Mouse (Mus musculus) Patski (cell line): ENCODE data around the gene Ints4. TPM values are rescaled to one million over a fixed set of nuclear protein-coding genes. Genes with fewer than 3 reads are reported as not detected.
A peak's percentile ranks its signal among the peaks of the same experiment; 100 is the strongest.

Experiments used
- ATAC-seq: fragments of 100-300 bp; one replicate; pipeline ENCODE4 v1.8.0; 2021
- CTCF ChIA-PET: fragments of 350-600 bp; sonication (Branson Sonifier 250); formaldehyde crosslinking; loops from one replicate; lab custom pipeline; 2022; ENCODE audit warnings: inconsistent platforms; lab: Charles Lee
- POLR2A ChIA-PET: fragments of 350-600 bp; sonication (Branson Sonifier 250); formaldehyde crosslinking; loops from one replicate; lab custom pipeline; 2022; ENCODE audit warnings: antibody characterized with exemption, inconsistent platforms; lab: Charles Lee
- DNase-seq: peaks from one replicate; pipeline ENCODE4 v3.0.0-alpha.2; 2011; ENCODE audit warnings: low read depth, low spot score
- H3K27me3 ChIP-seq: fragments of 371-371 bp; one replicate; pipeline ENCODE4 v1.5.1; 2021
- CTCF ChIP-seq: fragments of 100-300 bp; IDR thresholded peaks from one replicate; pipeline ENCODE4 v1.5.1; 2021
- in situ Hi-C: fragments of 300-500 bp; cut with MboI; formaldehyde crosslinking; loops from 3 replicates; pipeline ENCODE4 v1.11.1; 2018; ENCODE audit warnings: low pct_unique_long_range_greater_than_20kb, mixed read lengths
- polyA plus RNA-seq: library from polyadenylated mRNA; unstranded; gene quantifications from one replicate; pipeline ENCODE4 v1.2.3, GENCODE M21; 2021

The Ints4 gene
- polyA plus RNA-seq, 1 experiment from 2014 or later, result 42.6 TPM

- TF ChIP-seq CTCF, result no peak
- POLR2A ChIA-PET, result interaction anchor here (0.7 kb wide), 1 partner anchor 29 kb away, joined by 3 read pairs; no protein-coding TSS in a partner anchor
- DNase-seq (no peak), ATAC-seq (no peak)
- H3K27me3 ChIP-seq, result no peaks in the 10 kb centered on the region
- CTCF ChIA-PET, result interaction anchor here (0.9 to 2.0 kb wide), 4 partner anchors 12 to 90 kb away, joined by 3 to 9 read pairs (median 3); no protein-coding TSS in a partner anchor
- in situ Hi-C loops, result no loop called here
Measured at GRCm38 (mm10) chr7:97514786-97515185, 34.0 kb downstream of the Ints4 start.

DNA sequence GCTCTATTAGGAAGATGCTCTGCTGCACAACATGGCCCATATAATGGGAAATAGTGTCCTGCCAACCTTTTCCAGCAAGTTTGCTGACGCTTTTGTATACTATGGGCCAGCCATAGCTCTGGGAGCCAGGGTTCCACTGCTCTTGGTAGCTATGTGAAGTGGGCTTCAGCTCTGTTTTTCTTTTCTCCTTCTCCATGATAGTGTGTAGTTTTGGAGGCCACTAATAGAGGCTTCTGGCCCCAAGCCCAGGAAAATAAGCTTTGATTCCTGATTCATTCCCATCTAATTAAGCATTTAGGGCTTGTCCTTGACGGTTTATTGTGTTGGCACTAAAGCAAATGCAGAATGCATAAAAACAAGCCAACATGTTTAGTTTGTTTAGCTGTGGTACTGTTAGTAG, 39.2 kb downstream of the Ints4 start:
- no peaks in the 10 kb centered on the region for H3K27me3 ChIP-seq
- TF ChIP-seq CTCF, result no peak
- ATAC-seq (no peak), DNase-seq (no peak)
- POLR2A ChIA-PET, result no interaction called here
- CTCF ChIA-PET, result interaction anchor here (1.5 kb wide), 1 partner anchor 18 kb away, joined by 4 read pairs; no protein-coding TSS in a partner anchor
- in situ Hi-C loops, result no loop called here

- CTCF ChIA-PET, result no interaction called here
- ATAC-seq (no peak), DNase-seq (no peak)
- H3K27me3 ChIP-seq, result no peaks in the 10 kb centered on the region
- no peak for TF ChIP-seq CTCF
- POLR2A ChIA-PET, result no interaction called here
- in situ Hi-C loops, result no loop called here
Measured at GRCm38 (mm10) chr7:97535531-97535930, 54.8 kb downstream of the Ints4 start.

DNA sequence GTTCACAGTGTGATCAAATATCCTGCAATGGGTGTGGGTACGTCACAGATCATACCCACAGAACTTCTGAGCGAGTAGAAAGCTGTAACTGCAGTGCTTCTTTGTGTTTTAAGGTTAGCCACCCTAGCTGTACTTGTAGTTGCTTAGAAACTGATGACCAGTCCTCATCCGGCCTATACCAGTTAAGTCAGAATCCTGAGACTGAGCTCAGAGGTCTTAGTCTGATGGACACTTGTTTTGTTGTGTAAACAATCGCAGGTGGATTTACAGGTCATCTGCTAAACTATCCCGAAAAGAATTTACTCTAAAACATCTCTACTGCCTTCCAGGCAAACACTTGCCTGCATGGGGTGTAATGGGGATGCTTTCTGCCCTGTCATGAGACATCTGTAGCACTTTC, 55.8 kb downstream of the Ints4 start:
- TF ChIP-seq CTCF, result no peak
- ATAC-seq (no peak), DNase-seq (no peak)
- ChIA-PET CTCF (interaction anchor here (1.4 kb wide), 1 partner anchor 17 kb away, joined by 4 read pairs; no protein-coding TSS in a partner anchor), POLR2A (no interaction called here)
- no peaks in the 10 kb centered on the region for H3K27me3 ChIP-seq
- in situ Hi-C loops, result no loop called here

DNA sequence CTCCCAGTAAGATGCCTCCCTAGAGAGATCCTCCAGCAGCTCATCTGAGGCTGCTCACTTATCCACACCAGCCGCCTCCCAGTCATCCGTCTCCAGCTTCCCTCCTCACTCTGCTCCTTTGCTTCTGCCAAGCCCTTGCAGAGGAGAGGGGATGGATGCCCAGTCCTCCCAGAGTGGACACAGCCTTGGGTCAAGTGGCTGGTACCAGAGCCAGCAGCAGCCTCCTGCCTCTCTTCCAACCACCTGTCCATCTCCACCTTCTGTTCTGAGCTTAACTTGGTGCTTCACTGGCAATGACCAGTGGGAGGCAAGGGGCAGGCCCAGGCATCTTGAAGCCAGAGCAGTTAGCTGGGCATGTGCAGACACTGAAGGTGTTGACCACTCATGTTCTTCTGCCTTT, 65.7 kb downstream of the Ints4 start:
- ATAC-seq (no peak), DNase-seq (no peak)
- ChIA-PET CTCF (no interaction called here), POLR2A (no interaction called here)
- TF ChIP-seq CTCF, result no peak
- in situ Hi-C loops, result no loop called here
- H3K27me3 ChIP-seq, result no peaks in the 10 kb centered on the region

GRCm38 (mm10) chr7:97549301-97549700, 68.5 kb downstream of the Ints4 start:
- ATAC-seq, result no peak
- no peak for TF ChIP-seq CTCF
- in situ Hi-C loops, result no loop called here
- no peak for DNase-seq
- ChIA-PET CTCF (no interaction called here), POLR2A (no interaction called here)
- no peaks in the 10 kb centered on the region for H3K27me3 ChIP-seq

DNA sequence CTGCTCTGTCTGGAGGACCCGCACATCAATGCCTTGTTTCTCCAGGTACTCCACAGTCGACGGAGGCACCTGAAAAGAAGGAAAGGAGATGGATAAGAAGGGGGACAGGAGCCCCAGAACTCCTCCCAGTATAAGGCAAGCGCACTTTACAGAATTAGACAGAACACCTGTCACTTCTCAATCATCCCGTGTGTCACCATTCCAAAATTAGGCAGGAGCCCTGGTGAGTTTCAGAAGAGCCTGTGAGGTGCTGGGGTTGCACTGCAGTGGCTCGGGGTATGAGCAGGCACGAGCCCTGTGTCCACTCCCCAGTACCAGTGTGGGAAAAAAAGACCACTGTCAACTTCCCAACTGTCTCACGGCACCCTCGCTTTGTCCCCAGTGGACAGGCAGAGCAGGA, 69.9 kb downstream of the Ints4 start:
- H3K27me3 ChIP-seq, result no peaks in the 10 kb centered on the region
- POLR2A ChIA-PET, result no interaction called here
- DNase-seq, result no peak
- ATAC-seq, result no peak
- no peak for TF ChIP-seq CTCF
- in situ Hi-C loops, result no loop called here
- CTCF ChIA-PET, result no interaction called here

DNA sequence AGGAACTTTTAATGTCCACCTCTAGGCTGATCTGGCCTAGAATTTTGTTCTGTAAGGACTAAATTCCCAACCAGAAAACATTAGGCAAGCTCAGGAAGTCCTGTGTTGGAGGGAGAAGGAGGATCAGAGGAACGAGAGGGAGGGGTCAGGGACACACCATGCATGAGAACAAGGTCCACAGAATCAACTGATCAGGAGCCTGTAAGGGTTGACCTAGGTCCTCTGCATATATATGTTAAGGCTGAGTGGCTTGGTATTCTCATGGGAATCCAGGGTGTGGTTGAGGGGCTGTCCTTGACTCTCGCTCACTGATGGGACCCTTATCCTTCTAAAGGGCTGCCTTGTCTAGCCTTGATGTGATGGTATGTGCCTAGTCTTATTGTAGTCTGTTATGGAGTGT, 82.8 kb downstream of the Ints4 start:
- in situ Hi-C loops, result no loop called here
- ChIA-PET POLR2A (no interaction called here), CTCF (no interaction called here)
- DNase-seq (no peak), ATAC-seq (no peak)
- TF ChIP-seq CTCF, result no peak
- no peaks in the 10 kb centered on the region for H3K27me3 ChIP-seq

- no peak for TF ChIP-seq CTCF
Measured at GRCm38 (mm10) chr7:97569372-97569771, 88.6 kb downstream of the Ints4 start.

GRCm38 (mm10) chr7:97570389-97570788, 89.6 kb downstream of the Ints4 start:
- ChIA-PET POLR2A (no interaction called here), CTCF (no interaction called here)
- ATAC-seq, result no peak
- no peaks in the 10 kb centered on the region for H3K27me3 ChIP-seq
- peak; percentile 44 for TF ChIP-seq CTCF
- in situ Hi-C loops, result no loop called here
- DNase-seq, result no peak

More at GRCm38 (mm10) chr7:97569372-97569771, 88.6 kb downstream of the Ints4 start:
- POLR2A ChIA-PET, result no interaction called here
- H3K27me3 ChIP-seq, result no peaks in the 10 kb centered on the region
- no peak for DNase-seq
- no peak for ATAC-seq
- in situ Hi-C loops, result no loop called here
- CTCF ChIA-PET, result interaction anchor here (1.0 kb wide), 1 partner anchor 17 kb away, joined by 3 read pairs; no protein-coding TSS in a partner anchor

DNA sequence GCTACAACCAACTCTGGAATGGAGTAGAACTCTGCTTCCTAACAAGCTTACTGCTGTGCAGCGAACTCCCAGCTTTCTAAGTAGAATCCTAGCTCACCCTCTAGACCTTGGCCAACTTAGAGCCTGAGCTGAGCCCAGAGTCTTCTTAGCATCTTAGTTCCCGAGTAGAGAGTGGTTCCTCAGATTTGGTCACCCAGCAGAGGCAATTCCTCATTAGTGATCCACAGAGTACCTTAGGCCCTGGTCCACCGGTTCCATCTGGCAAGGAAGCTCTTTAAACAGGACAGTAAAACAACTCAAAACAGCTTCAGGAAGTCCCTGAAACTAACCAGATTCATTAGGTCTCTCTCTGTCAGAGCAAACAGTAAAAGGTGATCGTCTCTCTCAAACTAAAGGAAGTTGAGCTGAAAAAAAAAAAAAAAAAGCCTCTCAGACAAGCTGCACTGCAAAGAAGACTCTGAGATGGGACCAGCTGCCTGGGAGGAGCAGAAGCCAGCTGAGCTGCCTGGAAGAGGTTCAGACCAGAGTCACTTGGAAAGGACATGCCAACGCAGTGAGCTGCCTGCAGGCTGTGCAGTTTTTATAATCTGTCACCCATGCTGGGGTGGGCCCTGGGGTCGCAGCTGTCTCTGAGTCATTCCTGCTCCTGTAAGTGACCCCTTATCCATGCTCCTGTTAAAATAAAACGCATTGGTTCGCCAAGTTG, 97.8 kb downstream of the Ints4 start:
- ChIA-PET CTCF (interaction anchor here (0.7 to 2.2 kb wide), 10 partner anchors 11 to 167 kb away, joined by 3 to 7 read pairs (median 4); partner anchors contain the start of gene Ints4), POLR2A (interaction anchor here (1.0 to 1.4 kb wide), 3 partner anchors 15 to 179 kb away, joined by 3 to 4 read pairs (median 3); partner anchors contain the start of genes Ints4 and Ndufc2)
- ATAC-seq, result no peak
- in situ Hi-C loops, result loop anchor here (5.0 kb wide), 1 partner anchor 96 kb away; the partner anchor contains the start of gene Ints4
- no peak for TF ChIP-seq CTCF
- H3K27me3 ChIP-seq, result no peaks in the 10 kb centered on the region
- DNase-seq, result no peak
